Mouse (Mus musculus): Measurements from ENCODE around the gene Itpkb.

Itpkb gene

GRCm38 (mm10) chr1:180462396-180462795 is 132.1 kb downstream of the Itpkb start:
- DNase-seq (ENCODE audit: low read depth, low spot score): no peak

- DNase-seq (ENCODE audit: low read depth, low spot score): no peak
These were observed 132.7 kb downstream of the Itpkb start for GRCm38 (mm10) chr1:180462983-180463475.

- DNase-seq (ENCODE audit: low read depth, low spot score): no peak
These were observed 134.1 kb downstream of the Itpkb start for GRCm38 (mm10) chr1:180464357-180464756.

- DNase-seq (ENCODE audit: low read depth, low spot score): no peak
These were observed 135.3 kb downstream of the Itpkb start for GRCm38 (mm10) chr1:180465620-180466019.

GRCm38 (mm10) chr1:180468004-180468403 is 137.7 kb downstream of the Itpkb start:
- no peak for DNase-seq (ENCODE audit: low read depth, low spot score)

GRCm38 (mm10) chr1:180473566-180473965 is 143.3 kb downstream of the Itpkb start:
- no peak for DNase-seq (ENCODE audit: low read depth, low spot score)
